Mouse (Mus musculus) MEL (cell line): ENCODE data around the gene Snx29.

ENCODE experiments used
- NRF1 ChIP-seq: IDR thresholded peaks from 2 replicates; pipeline ENCODE4 v1.6.1; 2014; ENCODE audit warnings: low read depth, mild to moderate bottlenecking, inconsistent platforms, low read length, improper control_type of control experiment, moderate library complexity; ENCODE audit not compliant: poor library complexity, insufficient read depth, severe bottlenecking
- TBP ChIP-seq: IDR thresholded peaks from 2 replicates; pipeline ENCODE4 v1.8.0; 2011; ENCODE audit warnings: low read depth, low read length, improper control_type of control experiment

GRCm38 (mm10) chr16:11568095-11568494 is 245.4 kb downstream of the Snx29 start:
- TF ChIP-seq NRF1 (no peak), TBP (no peak)
